Mouse (Mus musculus): Measurements from ENCODE around the gene Dchs2.

DNA sequence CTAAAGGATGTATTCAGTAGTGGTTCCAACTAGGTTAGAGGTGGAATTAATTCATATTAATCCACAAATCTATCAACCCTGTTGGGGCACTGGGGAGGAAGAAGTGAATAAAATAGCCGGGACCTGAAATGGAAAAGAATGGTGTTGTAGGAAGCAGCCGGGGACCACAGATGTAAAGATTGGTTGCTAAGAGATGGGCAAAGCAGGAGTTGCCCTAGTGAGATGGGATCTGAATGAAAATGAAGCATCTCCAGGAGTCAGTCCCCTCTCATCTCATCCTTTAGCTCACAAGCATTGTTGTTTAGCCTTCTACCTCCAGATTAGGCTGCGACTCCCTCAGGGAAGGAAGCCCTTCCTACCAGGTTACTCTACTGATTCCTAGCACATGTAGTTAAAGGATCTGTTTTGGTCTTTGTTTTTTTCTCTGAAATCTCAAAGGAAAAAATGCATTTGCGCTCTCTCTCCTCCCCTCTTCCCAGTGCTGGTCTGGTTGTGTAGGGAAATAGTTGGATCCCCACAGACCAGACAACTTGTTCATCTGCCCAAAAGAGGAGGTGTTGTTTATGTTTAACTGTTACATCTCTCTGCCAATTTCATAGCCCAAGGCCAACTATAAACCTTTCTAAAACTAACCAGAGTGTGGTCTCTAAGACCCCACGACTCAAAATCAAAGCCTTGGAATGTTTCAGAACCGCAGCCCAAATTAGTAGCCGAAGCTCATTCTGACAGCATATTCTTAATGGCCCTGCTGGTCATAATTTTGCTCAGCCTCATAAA, 16.1 kb upstream of the Dchs2 start:
- TF ChIP-seq CTCF (IDR thresholded peaks at IDR 0.05; ENCODE audit: low read depth) (no peak), EP300 (optimal IDR thresholded peaks at IDR 0.05) (no peak)
